Mouse (Mus musculus): ENCODE results near the gene Oosp1.

- TF ChIP-seq POLR2A (IDR thresholded peaks at IDR 0.05; ENCODE audit: low read depth, low read length) = no peak
- no peak for TF ChIP-seq CTCF (IDR thresholded peaks at IDR 0.05; ENCODE audit: borderline replicate concordance, insufficient read depth, low read length)
These were observed 55.4 kb downstream of the Oosp1 start for GRCm38 (mm10) chr19:11635572-11635971.
